Mouse (Mus musculus) left cerebral cortex, postnatal 14 days (tissue): ENCODE data around the gene Lrr1. TPM values are rescaled to one million over a fixed set of nuclear protein-coding genes. Genes with fewer than 3 reads are reported as not detected.
"Not testable (repeated sequence)": the region's sequence is repeated elsewhere in the genome, so short reads cannot be mapped to it uniquely, and the experiment has no call there.

Experiments
- DNase-seq, 2 experiments: peaks; one replicate each; pipeline ENCODE4 v3.0.0; 2021 to 2022; ENCODE audit warnings: low spot score in 2 of 2, mixed read lengths in 1 of 2
- intact Hi-C: fragments of 180-260 bp; cut with DNase I; formaldehyde crosslinking; loops from one replicate; pipeline ENCODE4 v1.15.1; 2025
- total RNA-seq, 2 experiments: library from RNA; stranded (reverse); gene quantifications; 2 replicates each; pipeline ENCODE4 v1.2.3; 2021

The Lrr1 gene
- total RNA-seq, 2 experiments from 2014 or later: 0.44 TPM; not detected in 1

GRCm38 (mm10) chr12:69159578-69159940 is 9.1 kb upstream of the Lrr1 start:
- DNase-seq: peak; percentile 21 to 75
- intact Hi-C loops: no loop called here

DNA sequence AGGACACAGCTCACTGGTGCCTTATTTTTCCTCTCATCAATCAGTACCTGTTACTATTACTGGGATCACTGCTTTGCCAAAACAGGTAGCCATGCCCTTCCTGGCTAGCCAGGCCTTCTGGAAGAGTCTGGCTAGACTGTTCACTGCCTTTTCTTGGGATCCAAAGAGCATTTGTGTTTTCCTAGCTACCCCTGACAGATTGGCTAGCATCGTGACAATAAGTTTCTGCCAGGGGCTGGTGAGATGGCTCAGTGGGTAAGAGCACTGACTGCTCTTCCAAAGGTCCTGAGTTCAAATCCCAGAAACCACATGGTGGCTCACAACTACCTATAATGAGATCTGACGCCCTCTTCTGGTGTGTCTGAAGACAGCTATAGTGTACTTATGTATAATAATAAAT is 7.9 kb upstream of the Lrr1 start:
- DNase-seq, intact Hi-C loops: not testable (repeated sequence)

DNA sequence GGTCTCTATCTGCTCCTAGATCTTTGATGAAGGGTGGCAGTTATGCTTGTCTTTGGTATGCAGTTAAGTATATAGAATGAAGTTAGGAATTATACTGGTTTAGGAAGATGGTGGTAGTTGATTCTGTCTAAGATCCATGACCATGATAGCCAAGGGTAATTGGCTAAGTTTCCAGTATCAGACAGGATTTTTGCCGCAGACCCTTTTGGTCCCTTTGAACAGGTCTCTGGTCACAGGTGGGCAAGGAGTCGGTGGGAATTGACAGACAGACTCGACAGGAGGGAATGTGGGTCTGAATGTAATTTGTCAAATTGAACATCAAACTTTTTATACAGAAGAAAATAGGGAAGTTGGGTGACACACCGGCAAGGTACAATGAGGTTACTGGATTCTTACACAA is 5.0 kb upstream of the Lrr1 start:
- intact Hi-C loops, DNase-seq: not testable (repeated sequence)

- DNase-seq: no peak
- intact Hi-C loops: no loop called here
These were observed 3.7 kb upstream of the Lrr1 start for GRCm38 (mm10) chr12:69164904-69165303.

- intact Hi-C loops, DNase-seq: not testable (repeated sequence)
These were observed 1.6 kb upstream of the Lrr1 start for GRCm38 (mm10) chr12:69166861-69167581.

DNA sequence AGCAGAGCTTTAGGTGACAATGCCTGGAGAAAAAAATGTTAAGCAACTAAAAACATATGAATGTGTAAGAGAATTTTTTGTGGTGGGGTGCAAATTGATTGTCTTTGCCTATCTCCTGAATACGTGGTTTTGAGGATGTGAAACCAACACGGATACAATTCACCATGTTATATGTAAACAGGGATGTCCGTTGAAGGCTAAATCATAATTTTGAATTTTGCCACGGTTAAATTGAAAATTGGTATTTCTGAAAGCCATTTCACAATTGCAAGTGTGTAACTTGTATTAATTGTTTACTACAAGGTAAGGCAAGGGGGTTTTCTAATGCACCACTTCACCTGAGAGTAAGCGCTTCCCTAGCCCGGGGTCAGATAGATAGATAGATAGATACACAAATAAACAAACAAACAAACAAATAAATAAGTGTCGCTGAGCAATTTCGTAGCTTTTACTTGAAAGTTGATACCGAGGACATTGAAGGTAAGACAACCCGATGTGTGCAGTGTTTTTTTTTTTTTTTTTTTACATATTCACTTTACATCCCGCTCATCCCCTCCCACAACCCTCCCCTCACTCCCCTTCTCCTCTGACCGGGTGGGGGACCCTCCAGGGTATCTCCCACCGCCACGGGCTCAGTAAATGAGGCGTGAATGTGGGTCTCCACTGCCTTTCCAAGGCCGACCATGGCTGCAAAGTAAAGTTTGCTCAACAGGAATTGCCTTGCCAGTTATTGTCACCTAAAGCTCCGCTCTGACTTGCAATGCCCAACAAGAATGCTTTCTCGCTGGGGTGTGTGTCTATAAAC is 756 bp upstream of the Lrr1 start:
- DNase-seq: no peak
- intact Hi-C loops: no loop called here

DNA sequence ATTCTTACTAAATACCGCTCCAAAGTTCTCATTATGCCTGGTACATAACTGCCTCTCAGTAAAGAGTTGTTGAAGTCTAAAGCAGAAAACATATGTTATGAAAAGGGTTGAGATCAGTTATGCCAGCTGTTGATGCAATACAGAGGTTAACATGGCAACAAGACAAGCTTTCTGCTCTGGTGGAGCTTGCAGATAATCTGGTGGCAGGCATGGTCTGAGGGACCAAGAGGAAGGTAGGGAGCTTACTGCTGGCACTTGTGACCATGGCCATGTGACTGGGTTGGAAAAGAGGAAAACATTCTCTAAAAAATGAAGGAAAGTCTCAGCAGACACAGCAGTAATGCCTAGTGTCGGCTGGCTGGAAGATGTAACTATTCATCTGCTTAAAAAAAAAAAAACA is 2.7 kb downstream of the Lrr1 start:
- DNase-seq: no peak
- intact Hi-C loops: no loop called here

- DNase-seq: no peak
- intact Hi-C loops: no loop called here
These were observed 7.4 kb downstream of the Lrr1 start for GRCm38 (mm10) chr12:69175975-69176374.

GRCm38 (mm10) chr12:69177526-69177925 is 8.9 kb downstream of the Lrr1 start:
- intact Hi-C loops: no loop called here

GRCm38 (mm10) chr12:69179371-69179770 is 10.8 kb downstream of the Lrr1 start:
- intact Hi-C loops: no loop called here

More at GRCm38 (mm10) chr12:69177526-69177925, 8.9 kb downstream of the Lrr1 start:
- no peak for DNase-seq

GRCm38 (mm10) chr12:69181800-69182199 is 13.2 kb downstream of the Lrr1 start:
- intact Hi-C loops: no loop called here
- DNase-seq: no peak

More at GRCm38 (mm10) chr12:69179371-69179770, 10.8 kb downstream of the Lrr1 start:
- no peak for DNase-seq

- DNase-seq: peak; percentile 98 to 100
- intact Hi-C loops: no loop called here
These were observed 15.1 kb downstream of the Lrr1 start, which contains the start of the genes Rpl36al and Mgat2 for GRCm38 (mm10) chr12:69183583-69184308. Gene Rpl36al (minus strand): TSS chr12:69184083. Gene Mgat2 (plus strand): TSS chr12:69184157.

GRCm38 (mm10) chr12:69184342-69185295 is 16.0 kb downstream of the Lrr1 start:
- peak; percentile 52 to 63 for DNase-seq
- intact Hi-C loops: no loop called here

GRCm38 (mm10) chr12:69185371-69185770 is 16.8 kb downstream of the Lrr1 start:
- intact Hi-C loops: no loop called here

DNA sequence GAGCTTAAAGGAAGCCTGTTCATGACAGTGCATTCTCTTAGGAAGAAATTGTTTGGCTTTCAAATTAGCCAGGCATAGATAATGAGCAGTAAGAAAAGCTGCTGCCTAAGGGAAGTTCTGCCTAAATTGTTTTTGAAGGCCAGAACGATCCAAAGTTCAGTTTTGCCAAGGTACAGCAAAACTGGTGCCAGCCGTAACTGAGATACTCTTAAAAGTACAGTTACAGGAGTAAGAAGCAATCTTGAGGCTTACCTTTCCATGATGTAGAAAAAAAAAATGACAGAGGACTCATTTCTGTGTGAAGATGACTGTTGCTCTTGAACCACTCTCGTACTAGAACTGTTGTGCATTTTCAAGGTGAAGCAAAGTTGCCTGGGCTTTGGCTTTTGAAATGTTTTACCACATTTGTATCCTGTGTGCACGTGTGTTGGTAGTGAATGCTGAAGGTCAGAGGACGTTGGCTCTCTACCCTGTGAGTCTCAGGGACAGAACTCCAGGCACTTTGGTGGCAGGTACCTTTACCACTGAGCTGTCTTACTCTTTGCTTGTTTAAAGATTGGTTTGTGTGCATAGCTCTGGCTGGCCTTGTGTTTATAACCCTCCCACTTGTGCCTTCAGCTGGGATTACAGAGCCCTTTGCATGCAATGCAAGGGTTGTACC is 18.3 kb downstream of the Lrr1 start:
- intact Hi-C loops: no loop called here
- DNase-seq: no peak

More at GRCm38 (mm10) chr12:69185371-69185770, 16.8 kb downstream of the Lrr1 start:
- DNase-seq: no peak

- intact Hi-C loops: no loop called here
- DNase-seq: no peak
These were observed 21.5 kb downstream of the Lrr1 start for GRCm38 (mm10) chr12:69190074-69190473.

- intact Hi-C loops: no loop called here
- DNase-seq: no peak
These were observed 21.9 kb downstream of the Lrr1 start for GRCm38 (mm10) chr12:69190522-69190921.

DNA sequence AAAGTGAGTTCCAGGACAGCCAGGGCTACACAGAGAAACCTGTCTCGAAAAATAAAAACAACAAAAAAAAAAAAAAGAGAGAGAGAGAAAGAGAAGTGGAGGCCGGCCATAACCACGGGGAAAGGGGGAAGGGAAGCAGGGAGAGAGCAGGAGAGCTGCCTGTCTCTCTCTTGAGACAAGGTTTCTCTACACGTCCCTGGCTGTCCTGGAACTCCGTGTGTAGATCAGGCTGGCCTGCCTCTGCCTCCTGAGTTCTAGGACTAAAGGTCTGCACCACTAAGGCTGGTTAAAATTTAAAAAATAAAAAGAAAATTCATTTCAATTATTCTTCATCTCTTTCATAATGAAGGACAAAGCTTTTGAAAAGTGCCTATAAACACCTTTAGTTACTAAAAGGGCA is 22.8 kb downstream of the Lrr1 start:
- intact Hi-C loops: no loop called here
- no peak for DNase-seq
